Mouse (Mus musculus): ENCODE data around the gene Upp2. TPM values are rescaled to one million over a fixed set of nuclear protein-coding genes. Genes with fewer than 3 reads are reported as not detected.
A peak's percentile ranks its signal among the peaks of the same experiment; 100 is the strongest.

Upp2 gene
- 12.6 and 19.9 TPM in 2 replicates for total RNA-seq (2014; rRNA removed)
- polyA plus RNA-seq (2015; fragmentation: Nextera tagmentation; extraction: Ambion mirVana) = 10.8 and 12.5 TPM in 2 replicates

- peak within 1 kb of the TSS; percentile 95 for H3K9ac ChIP-seq
- peak within 1 kb of the TSS; percentile 52 for H3K4me2 ChIP-seq (ENCODE audit: low read depth)
- ATAC-seq (peak; percentile 95), DNase-seq (peak; percentile 93)
- peak within 1 kb of the TSS; percentile 98 for H3K27ac ChIP-seq (ENCODE audit: low read depth, low read length)
- 2% methylated on average over 55 of the region's 80 CpGs for WGBS
- H3K4me1 ChIP-seq (ENCODE audit: insufficient read depth) = peaks cover 18% of the 10 kb centered on the region
- peak; percentile 42 for TF ChIP-seq CTCF (IDR thresholded peaks at IDR 0.05; ENCODE audit: low read depth)
- H3K9me3 ChIP-seq (ENCODE audit: low read length) = no peaks in the 10 kb centered on the region
- H3K36me3 ChIP-seq (ENCODE audit: insufficient read depth) = no peaks in the 10 kb centered on the region
- H3K4me3 ChIP-seq (ENCODE audit: low read depth, low read length) = peak within 1 kb of the TSS; percentile 97
- H3K27me3 ChIP-seq (ENCODE audit: insufficient read depth, low read length) = no peaks in the 10 kb centered on the region
These were observed at the start of gene Upp2, which contains the start of gene Acvr1 for GRCm38 (mm10) chr2:58567066-58567810. Upp2 (plus strand) TSS chr2:58567298. Acvr1 (minus strand) TSS chr2:58567157.

DNA sequence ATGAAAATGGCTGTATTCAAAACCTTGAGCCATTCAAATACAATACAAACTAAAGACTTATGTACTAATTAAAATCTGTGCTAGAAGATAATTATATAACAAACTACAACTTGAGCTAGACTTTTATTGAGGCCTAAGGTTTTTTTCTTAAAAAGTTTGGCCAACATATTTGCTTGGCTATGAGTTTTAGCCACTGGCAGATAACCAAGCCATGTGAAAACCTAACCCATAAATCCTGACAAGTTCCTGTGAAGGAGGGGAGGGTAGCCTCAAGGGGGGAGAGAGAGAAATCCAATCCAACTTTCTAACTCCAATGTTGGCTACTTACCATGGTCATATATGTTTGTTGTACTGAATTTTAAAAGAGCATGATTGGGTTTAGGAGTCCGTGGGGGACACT, 48.6 kb upstream of the Upp2 start:
- no peaks in the 10 kb centered on the region for H3K9me3 ChIP-seq (ENCODE audit: low read length)
- DNase-seq (no peak), ATAC-seq (no peak)
- H3K27ac ChIP-seq (ENCODE audit: low read depth, low read length) = no peak overlapping the region
- H3K4me2 ChIP-seq (ENCODE audit: low read depth) = no peak overlapping the region
- no peak overlapping the region for H3K4me3 ChIP-seq (ENCODE audit: low read depth, low read length)
- H3K4me1 ChIP-seq (ENCODE audit: insufficient read depth) = peaks cover 7% of the 10 kb centered on the region; the same call in 1 of the 2 replicates
- 82% methylated on average over 1 of the region's 1 CpGs for WGBS
- TF ChIP-seq CTCF (IDR thresholded peaks at IDR 0.05; ENCODE audit: low read depth) = no peak
- no peak overlapping the region for H3K9ac ChIP-seq
- no peaks in the 10 kb centered on the region for H3K36me3 ChIP-seq (ENCODE audit: insufficient read depth)
- H3K27me3 ChIP-seq (ENCODE audit: insufficient read depth, low read length) = no peaks in the 10 kb centered on the region

GRCm38 (mm10) chr2:58520727-58521126, 46.4 kb upstream of the Upp2 start:
- DNase-seq = no peak
- H3K4me1 ChIP-seq (ENCODE audit: insufficient read depth) = peaks cover 10% of the 10 kb centered on the region; the same call in 1 of the 2 replicates
- no peak for TF ChIP-seq CTCF (IDR thresholded peaks at IDR 0.05; ENCODE audit: low read depth)
- H3K4me2 ChIP-seq (ENCODE audit: low read depth) = no peak overlapping the region
- 81% methylated on average over 9 of the region's 9 CpGs for WGBS
- no peak overlapping the region for H3K4me3 ChIP-seq (ENCODE audit: low read depth, low read length)
- H3K27ac ChIP-seq (ENCODE audit: low read depth, low read length) = no peak overlapping the region
- no peaks in the 10 kb centered on the region for H3K27me3 ChIP-seq (ENCODE audit: insufficient read depth, low read length)
- peak; percentile 46; the same call in 1 of the 2 replicates for ATAC-seq
- H3K9me3 ChIP-seq (ENCODE audit: low read length) = no peaks in the 10 kb centered on the region
- no peaks in the 10 kb centered on the region for H3K36me3 ChIP-seq (ENCODE audit: insufficient read depth)
- H3K9ac ChIP-seq = no peak overlapping the region

- Histone ChIP-seq H3K4me3 (ENCODE audit: low read depth, low read length) (no peak overlapping the region), H3K27me3 (ENCODE audit: insufficient read depth, low read length) (no peaks in the 10 kb centered on the region), H3K9ac (no peak overlapping the region), H3K4me2 (ENCODE audit: low read depth) (no peak overlapping the region), H3K9me3 (ENCODE audit: low read length) (no peaks in the 10 kb centered on the region), H3K36me3 (ENCODE audit: insufficient read depth) (no peaks in the 10 kb centered on the region), H3K4me1 (ENCODE audit: insufficient read depth) (peaks cover 6% of the 10 kb centered on the region; the same call in 1 of the 2 replicates), H3K27ac (ENCODE audit: low read depth, low read length) (no peak overlapping the region)
- DNase-seq (no peak), ATAC-seq (no peak)
- 74% methylated on average over 6 of the region's 6 CpGs for WGBS
- no peak for TF ChIP-seq CTCF (IDR thresholded peaks at IDR 0.05; ENCODE audit: low read depth)
These were observed 45.5 kb upstream of the Upp2 start for GRCm38 (mm10) chr2:58521621-58522020.

- Histone ChIP-seq H3K4me3 (ENCODE audit: low read depth, low read length) (no peak overlapping the region), H3K27me3 (ENCODE audit: insufficient read depth, low read length) (no peaks in the 10 kb centered on the region), H3K9ac (no peak overlapping the region), H3K36me3 (ENCODE audit: insufficient read depth) (no peaks in the 10 kb centered on the region), H3K4me2 (ENCODE audit: low read depth) (no peak overlapping the region), H3K27ac (ENCODE audit: low read depth, low read length) (no peak overlapping the region), H3K4me1 (ENCODE audit: insufficient read depth) (0 out of 2 replicates have a peak, but pooled peaks cover 6% of the 10 kb centered on the region), H3K9me3 (ENCODE audit: low read length) (no peaks in the 10 kb centered on the region)
- no peak for TF ChIP-seq CTCF (IDR thresholded peaks at IDR 0.05; ENCODE audit: low read depth)
- ATAC-seq (no peak), DNase-seq (no peak)
- WGBS = 85% methylated on average over 12 of the region's 12 CpGs
These were observed 44.0 kb upstream of the Upp2 start for GRCm38 (mm10) chr2:58523097-58523496.

DNA sequence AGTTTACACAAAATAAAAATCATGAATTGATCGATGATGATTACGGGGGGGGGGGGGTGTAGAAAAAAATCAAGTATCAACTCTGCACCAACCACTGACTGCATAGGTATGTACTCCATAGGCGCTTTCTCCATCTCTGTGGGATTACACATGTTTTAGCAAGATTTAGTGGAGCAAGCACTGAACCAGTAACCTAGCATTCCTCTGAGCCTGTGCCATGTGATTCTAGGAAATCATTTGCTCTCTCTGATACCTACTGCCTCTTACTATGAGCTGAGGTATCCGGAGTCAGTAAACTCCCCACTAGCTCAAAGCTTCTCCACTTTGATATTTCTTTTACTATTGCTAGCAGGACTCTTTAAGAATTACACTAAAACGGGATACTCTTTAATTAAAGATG, 43.2 kb upstream of the Upp2 start:
- no peak for TF ChIP-seq CTCF (IDR thresholded peaks at IDR 0.05; ENCODE audit: low read depth)
- ATAC-seq = no peak
- DNase-seq = no peak
- 77% methylated on average over 5 of the region's 5 CpGs for WGBS
- Histone ChIP-seq H3K9me3 (ENCODE audit: low read length) (no peaks in the 10 kb centered on the region), H3K4me2 (ENCODE audit: low read depth) (no peak overlapping the region), H3K36me3 (ENCODE audit: insufficient read depth) (no peaks in the 10 kb centered on the region), H3K4me3 (ENCODE audit: low read depth, low read length) (no peak overlapping the region), H3K9ac (no peak overlapping the region), H3K27ac (ENCODE audit: low read depth, low read length) (no peak overlapping the region), H3K27me3 (ENCODE audit: insufficient read depth, low read length) (no peaks in the 10 kb centered on the region), H3K4me1 (ENCODE audit: insufficient read depth) (0 out of 2 replicates have a peak, but pooled peaks cover 6% of the 10 kb centered on the region)

DNA sequence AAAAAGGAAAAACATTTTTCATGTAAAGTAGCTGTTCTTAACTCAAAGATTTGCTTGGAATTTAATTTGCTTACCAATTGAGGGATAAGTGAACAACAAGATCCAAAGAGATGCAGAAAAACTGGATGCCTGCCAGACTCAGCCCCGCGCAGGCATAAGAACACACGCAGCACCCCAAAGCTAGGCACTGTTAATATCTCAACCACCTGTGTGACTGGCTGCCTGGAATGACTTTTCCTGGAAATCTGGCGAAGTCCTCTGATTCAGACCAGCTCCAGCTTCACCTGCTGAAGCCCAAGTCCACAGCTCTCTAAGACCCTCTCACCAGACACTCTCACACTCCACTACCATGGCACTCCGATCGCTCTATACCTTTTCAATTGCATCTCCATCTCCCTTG, 42.7 kb upstream of the Upp2 start:
- ATAC-seq = no peak
- no peak overlapping the region for H3K9ac ChIP-seq
- no peaks in the 10 kb centered on the region for H3K9me3 ChIP-seq (ENCODE audit: low read length)
- H3K36me3 ChIP-seq (ENCODE audit: insufficient read depth) = no peaks in the 10 kb centered on the region
- 0 out of 2 replicates have a peak, but pooled peaks cover 6% of the 10 kb centered on the region for H3K4me1 ChIP-seq (ENCODE audit: insufficient read depth)
- no peak for TF ChIP-seq CTCF (IDR thresholded peaks at IDR 0.05; ENCODE audit: low read depth)
- DNase-seq = peak; percentile 45
- H3K4me2 ChIP-seq (ENCODE audit: low read depth) = no peak overlapping the region
- H3K27me3 ChIP-seq (ENCODE audit: insufficient read depth, low read length) = no peaks in the 10 kb centered on the region
- no peak overlapping the region for H3K27ac ChIP-seq (ENCODE audit: low read depth, low read length)
- no peak overlapping the region for H3K4me3 ChIP-seq (ENCODE audit: low read depth, low read length)
- 51% methylated on average over 6 of the region's 6 CpGs for WGBS

Data from forebrain, postnatal 0 days (tissue).